Mouse (Mus musculus) cerebellum, postnatal 36 days (tissue): Measurements from ENCODE around the gene Ush1g.

Source experiments
- DNase-seq, 2 experiments: peaks; one replicate each; pipeline ENCODE4 v3.0.0; 2021 to 2022; ENCODE audit warnings: mixed read lengths in 2 of 2

Ush1g gene

DNA sequence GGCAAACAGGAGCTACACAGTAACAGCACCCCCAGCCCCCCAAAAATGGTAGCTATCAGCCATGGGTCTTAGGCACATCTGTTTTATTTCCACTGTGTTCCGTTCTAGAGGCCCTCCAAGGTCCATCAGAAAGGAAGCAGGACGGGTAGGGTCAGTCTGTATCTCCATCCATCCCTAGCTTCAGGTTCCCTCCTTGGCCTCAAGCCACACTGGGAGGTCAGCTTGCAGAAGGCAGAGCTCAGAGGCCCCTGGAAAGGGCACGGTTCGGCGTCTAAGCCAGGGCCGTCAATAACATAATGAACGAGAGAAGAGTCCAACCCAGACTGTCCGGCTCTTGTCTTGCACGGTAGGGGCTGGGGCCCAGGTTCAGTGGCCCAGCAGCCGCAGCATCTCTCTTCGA is 53.9 kb downstream of the Ush1g start:
- no peak for DNase-seq

DNA sequence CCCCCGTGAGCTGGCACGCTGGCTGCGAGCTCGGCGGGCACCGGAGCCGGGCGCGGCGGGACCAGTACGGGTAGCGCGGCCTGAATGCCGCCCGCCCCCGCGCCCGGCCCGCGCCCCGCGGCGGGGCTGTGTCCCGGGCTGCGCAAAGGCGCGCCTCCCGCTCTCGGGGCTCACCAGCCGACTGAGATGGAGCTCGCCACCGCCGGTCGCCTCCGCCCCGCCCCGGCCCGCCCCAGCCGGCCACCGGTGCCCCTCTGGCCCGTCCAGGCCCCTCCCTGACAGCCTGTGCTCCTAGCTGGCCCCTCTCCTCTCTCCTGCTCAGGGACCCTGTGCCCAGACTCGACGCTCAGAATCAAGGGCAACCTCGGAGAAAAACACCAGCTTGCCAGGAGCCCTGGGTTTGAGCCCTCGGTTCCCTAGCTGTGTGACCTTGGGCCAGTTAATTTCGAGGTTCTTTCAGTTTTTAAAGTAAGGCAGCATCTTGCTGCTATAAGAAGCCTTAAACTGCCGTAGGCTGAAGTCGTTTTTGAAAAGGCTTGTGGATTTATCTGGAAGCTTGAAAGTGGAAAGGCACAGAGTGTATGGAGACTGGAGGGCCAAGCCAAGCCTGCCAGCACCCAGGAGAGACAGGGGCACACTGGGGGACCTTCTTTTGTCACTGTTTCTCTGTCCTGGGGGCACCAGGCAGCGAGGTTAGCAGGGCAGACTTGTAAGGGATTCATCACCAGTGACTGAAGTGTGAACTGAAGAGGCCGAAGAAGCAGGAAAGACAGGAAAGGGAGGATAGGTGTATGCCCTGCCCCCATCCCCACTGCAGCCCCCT is 54.6 kb downstream of the Ush1g start, which contains the start of gene Grin2c:
Grin2c (minus strand) TSS at position 183 of the 823 bp plus-strand sequence.
- peak; percentile 75 to 78 for DNase-seq

DNA sequence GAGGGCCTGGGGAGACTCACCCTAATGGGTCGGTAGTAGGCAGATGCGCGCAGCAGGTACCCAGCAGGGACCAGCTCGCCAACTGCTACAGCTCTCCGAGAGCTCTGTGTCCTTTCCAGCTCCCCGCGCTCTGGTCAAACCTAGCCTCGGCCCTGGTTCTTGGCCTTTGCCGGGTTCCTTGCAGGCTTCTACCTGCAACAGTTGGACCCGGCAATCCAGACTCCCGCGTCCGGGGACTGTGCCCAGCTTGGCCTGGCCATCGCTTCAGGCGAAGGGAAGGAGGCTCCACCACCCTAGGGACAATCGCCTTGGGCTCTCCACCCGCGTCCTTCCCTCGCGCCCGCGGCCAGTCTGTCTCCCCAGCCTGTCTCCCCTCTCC is 55.5 kb downstream of the Ush1g start:
- peak; percentile 70 to 75 for DNase-seq

DNA sequence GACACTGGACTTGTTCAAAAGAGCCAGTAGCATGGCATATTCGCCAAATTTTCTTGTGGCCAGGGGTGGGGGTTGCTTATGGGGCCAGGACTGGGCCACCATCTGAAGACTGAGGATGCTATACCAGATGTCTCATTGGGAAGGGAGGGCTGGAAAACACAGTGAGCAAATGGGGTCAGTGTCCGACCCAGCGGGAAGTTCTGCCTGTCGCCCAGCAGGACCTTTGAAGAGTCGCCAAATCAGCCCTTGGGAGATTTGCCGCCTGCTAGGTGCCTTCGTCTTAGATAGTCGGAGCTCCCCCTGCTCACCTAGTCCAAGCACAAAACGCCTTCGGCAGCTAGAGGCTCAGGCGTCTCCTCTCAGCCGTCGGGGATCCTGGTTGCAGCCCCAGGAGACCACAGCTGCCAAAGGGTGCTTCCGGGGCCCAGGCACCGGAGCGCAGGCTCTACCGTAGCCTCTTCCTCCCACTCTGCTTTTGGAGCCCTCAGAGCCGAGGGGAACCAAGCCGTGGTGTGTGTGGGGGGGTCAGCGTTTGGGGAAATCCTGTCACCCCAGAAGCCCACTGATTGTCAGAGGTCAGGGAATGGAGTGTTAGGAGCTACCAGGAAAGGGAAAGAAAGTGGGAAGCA is 56.0 kb downstream of the Ush1g start:
- DNase-seq = peak; percentile 72 to 81
